Mouse (Mus musculus) ovary, adult 10 weeks (tissue): ENCODE results near the gene Gm6676. TPM values are rescaled to one million over a fixed set of nuclear protein-coding genes. Genes with fewer than 3 reads are reported as not detected.

ENCODE experiments used
- polyA plus RNA-seq: library from polyadenylated mRNA; stranded (reverse); fragments of 350-450 nt; fragmentation: Illumina TruSeq; extraction: RNeasy Lipid Tissue Mini Kit (QIAGEN cat#74804); gene quantifications from one replicate; pipeline ENCODE4 v1.2.3, GENCODE M21; 2014

Gene Gm6676
- not detected for polyA plus RNA-seq

GRCm38 (mm10) chr14:7125312-7125711, at the start of gene Gm6676:
Gene Gm6676 (minus strand): TSS chr14:7125412.

GRCm38 (mm10) chr14:7174483-7174971, 49.3 kb upstream of the Gm6676 start, which contains the start of gene Gm3512:
Gene Gm3512 (minus strand): TSS chr14:7174533.

GRCm38 (mm10) chr14:7100521-7100920, 24.7 kb downstream of the Gm6676 start, which contains the start of gene Gm3696:
Gene Gm3696 (minus strand): TSS chr14:7100621.

Other genes with a start within 250 kb of the Gm6676 start
- not detected for gene Gm3667, start 235.4 kb downstream of the Gm6676 start, polyA plus RNA-seq
- gene Gm6356, start 151.6 kb downstream of the Gm6676 start, polyA plus RNA-seq: not detected
- gene Gm10406, start 98.0 kb downstream of the Gm6676 start, polyA plus RNA-seq: not detected
- not detected for gene Gm3685, start 80.4 kb downstream of the Gm6676 start, polyA plus RNA-seq
- gene Gm3696, start 24.8 kb downstream of the Gm6676 start, polyA plus RNA-seq: not detected
- gene Gm3512, start 49.1 kb upstream of the Gm6676 start, polyA plus RNA-seq: 1.00 TPM
- not detected for gene Gm16434, start 69.1 kb upstream of the Gm6676 start, polyA plus RNA-seq
- not detected for gene Gm3727, start 139.3 kb upstream of the Gm6676 start, polyA plus RNA-seq
- 0.31 TPM for gene Gm3739, start 189.6 kb upstream of the Gm6676 start, polyA plus RNA-seq
- gene Gm5797, start 207.0 kb upstream of the Gm6676 start, polyA plus RNA-seq: not detected
- not detected for gene Gm8374, start 239.7 kb upstream of the Gm6676 start, polyA plus RNA-seq